Mouse (Mus musculus) brain, adult 10 weeks (tissue): ENCODE results near the gene Otc. TPM values are rescaled to one million over a fixed set of nuclear protein-coding genes. Genes with fewer than 3 reads are reported as not detected.

Experiments
- polyA plus RNA-seq: library from polyadenylated mRNA; stranded (reverse); fragments of 350-450 nt; fragmentation: Illumina TruSeq; extraction: RNeasy Lipid Tissue Mini Kit (QIAGEN cat#74804); gene quantifications from one replicate; pipeline ENCODE4 v1.2.3, GENCODE M21; 2015; ENCODE audit warnings: low read depth, low replicate concordance

Gene Otc
- not detected for polyA plus RNA-seq

DNA sequence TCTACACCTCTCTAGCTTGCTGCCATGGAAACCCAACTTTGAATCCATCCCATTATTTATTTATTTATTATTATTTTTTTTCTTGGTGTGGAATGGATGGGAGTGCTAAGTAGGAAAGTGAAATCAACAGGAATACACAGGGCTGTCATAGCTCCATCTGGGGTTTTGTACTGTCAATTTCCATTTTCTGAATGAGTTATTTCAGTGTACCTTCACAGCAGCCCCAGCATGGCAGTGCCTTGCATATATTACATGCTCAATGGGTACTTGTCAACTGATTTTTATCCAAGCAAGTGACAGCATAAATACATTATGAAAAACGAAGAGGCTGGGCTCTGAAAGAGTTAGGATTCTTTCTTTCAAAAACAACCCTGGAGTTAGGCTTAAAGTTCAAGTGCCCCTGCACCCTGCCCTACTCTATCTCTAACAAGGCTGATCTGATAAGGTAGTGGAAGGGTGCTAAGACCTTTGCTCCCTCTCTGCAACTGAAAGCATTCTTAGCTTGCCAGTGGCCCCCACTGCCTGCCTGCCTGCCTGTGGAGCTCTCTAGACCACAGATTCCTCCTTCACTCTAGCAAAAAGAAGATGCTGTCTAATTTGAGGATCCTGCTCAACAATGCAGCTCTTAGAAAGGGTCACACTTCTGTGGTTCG, at the start of gene Otc:
Gene Otc (plus strand): TSS at position 454 of the 653 bp plus-strand sequence.

DNA sequence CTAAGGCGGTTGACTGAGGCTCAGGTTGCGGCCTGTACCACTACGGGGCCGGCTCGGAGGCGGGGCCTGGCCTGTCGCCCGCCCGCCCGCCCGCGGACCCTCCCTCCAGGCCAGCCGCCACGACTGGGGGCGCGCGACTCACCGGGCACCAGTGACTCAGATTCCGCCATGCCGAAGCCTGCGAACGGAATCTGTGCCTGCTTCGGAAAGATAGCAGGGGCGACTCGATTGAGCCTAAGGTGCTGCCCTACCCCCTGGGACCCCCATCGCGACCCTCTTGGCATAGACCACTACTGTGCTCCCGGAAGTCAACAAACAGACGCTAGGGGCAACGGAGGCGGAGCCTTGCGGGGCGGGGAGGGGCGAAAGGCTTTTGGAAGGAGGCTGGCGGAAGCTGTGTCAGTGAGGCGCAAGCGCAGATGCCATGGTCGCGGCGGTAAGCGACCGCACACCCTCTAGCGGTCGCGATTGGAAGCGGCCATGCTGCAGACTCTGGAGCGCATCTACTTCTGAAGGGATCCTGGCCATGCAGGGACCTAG, 35.6 kb upstream of the Otc start, which contains the start of gene Rpgr:
Gene Rpgr (minus strand): TSS at position 511 of the 540 bp plus-strand sequence.

Other genes with a start within 250 kb of the Otc start
- gene Srpx, start 134.6 kb upstream of the Otc start, polyA plus RNA-seq, result 0.24 TPM
- 15.2 TPM for gene Rpgr, start 35.4 kb upstream of the Otc start, polyA plus RNA-seq
- gene Tspan7, start 232.9 kb downstream of the Otc start, polyA plus RNA-seq, result 1,475 TPM